Mouse (Mus musculus): ENCODE data around the gene Ufsp1.
"Not testable (repeated sequence)": the region's sequence is repeated elsewhere in the genome, so short reads cannot be mapped to it uniquely, and the experiment has no call there.

Ufsp1 gene

GRCm38 (mm10) chr5:137293839-137294743 lies at the start of gene Ufsp1:
Ufsp1 (plus strand) TSS chr5:137294629.
- peak; percentile 94 for DNase-seq (ENCODE audit: low spot score)

- DNase-seq (ENCODE audit: low spot score) = no peak
Measured at GRCm38 (mm10) chr5:137263897-137264720, 30.3 kb upstream of the Ufsp1 start.

- no peak for DNase-seq (ENCODE audit: low spot score)
Measured at GRCm38 (mm10) chr5:137264787-137265186, 29.6 kb upstream of the Ufsp1 start.

GRCm38 (mm10) chr5:137268131-137268910 lies 26.1 kb upstream of the Ufsp1 start:
- no peak for DNase-seq (ENCODE audit: low spot score)

GRCm38 (mm10) chr5:137277360-137278342 lies 16.8 kb upstream of the Ufsp1 start:
- DNase-seq (ENCODE audit: low spot score) = no peak

GRCm38 (mm10) chr5:137284411-137284810 lies 10.0 kb upstream of the Ufsp1 start:
- not testable (repeated sequence) for DNase-seq (ENCODE audit: low spot score)

GRCm38 (mm10) chr5:137285045-137285444 lies 9.4 kb upstream of the Ufsp1 start:
- no peak for DNase-seq (ENCODE audit: low spot score)

GRCm38 (mm10) chr5:137285986-137286385 lies 8.4 kb upstream of the Ufsp1 start:
- no peak for DNase-seq (ENCODE audit: low spot score)

GRCm38 (mm10) chr5:137286655-137287031 lies 7.8 kb upstream of the Ufsp1 start:
- peak; percentile 85 for DNase-seq (ENCODE audit: low spot score)

GRCm38 (mm10) chr5:137287032-137287952 lies 7.1 kb upstream of the Ufsp1 start, which contains the start of gene Ache:
Ache (plus strand) TSS chr5:137287519.
- DNase-seq (ENCODE audit: low spot score) = no peak

- DNase-seq (ENCODE audit: low spot score) = no peak
Measured at GRCm38 (mm10) chr5:137287953-137288743, 6.3 kb upstream of the Ufsp1 start.

- no peak for DNase-seq (ENCODE audit: low spot score)
Measured at GRCm38 (mm10) chr5:137288999-137289470, 5.4 kb upstream of the Ufsp1 start.

GRCm38 (mm10) chr5:137289591-137290365 lies 4.7 kb upstream of the Ufsp1 start:
- DNase-seq (ENCODE audit: low spot score) = no peak

- no peak for DNase-seq (ENCODE audit: low spot score)
Measured at GRCm38 (mm10) chr5:137290677-137291076, 3.8 kb upstream of the Ufsp1 start.

- DNase-seq (ENCODE audit: low spot score) = no peak
Measured at GRCm38 (mm10) chr5:137291381-137291926, 3.0 kb upstream of the Ufsp1 start.

- DNase-seq (ENCODE audit: low spot score) = no peak
Measured at GRCm38 (mm10) chr5:137293282-137293681, 1.1 kb upstream of the Ufsp1 start.

GRCm38 (mm10) chr5:137294744-137295093 lies 290 bp downstream of the Ufsp1 start:
- DNase-seq (ENCODE audit: low spot score) = no peak

GRCm38 (mm10) chr5:137295296-137295695 lies 867 bp downstream of the Ufsp1 start:
- no peak for DNase-seq (ENCODE audit: low spot score)
